Mouse (Mus musculus) olfactory bulb, adult 2 months (tissue): ENCODE results near the gene Med16.

ENCODE experiments used
- CTCF ChIP-seq: fragments of 200-500 bp; IDR thresholded peaks from 2 replicates; pipeline ENCODE4 v1.5.1; 2012; ENCODE audit warnings: low read depth, mild to moderate bottlenecking, low read length, moderate library complexity; ENCODE audit not compliant: insufficient read depth
- POLR2A ChIP-seq: fragments of 200-500 bp; IDR thresholded peaks from 2 replicates; pipeline ENCODE4 v1.6.1; 2012; ENCODE audit warnings: mild to moderate bottlenecking, low read depth, low read length, moderate library complexity; ENCODE audit not compliant: insufficient read depth

DNA sequence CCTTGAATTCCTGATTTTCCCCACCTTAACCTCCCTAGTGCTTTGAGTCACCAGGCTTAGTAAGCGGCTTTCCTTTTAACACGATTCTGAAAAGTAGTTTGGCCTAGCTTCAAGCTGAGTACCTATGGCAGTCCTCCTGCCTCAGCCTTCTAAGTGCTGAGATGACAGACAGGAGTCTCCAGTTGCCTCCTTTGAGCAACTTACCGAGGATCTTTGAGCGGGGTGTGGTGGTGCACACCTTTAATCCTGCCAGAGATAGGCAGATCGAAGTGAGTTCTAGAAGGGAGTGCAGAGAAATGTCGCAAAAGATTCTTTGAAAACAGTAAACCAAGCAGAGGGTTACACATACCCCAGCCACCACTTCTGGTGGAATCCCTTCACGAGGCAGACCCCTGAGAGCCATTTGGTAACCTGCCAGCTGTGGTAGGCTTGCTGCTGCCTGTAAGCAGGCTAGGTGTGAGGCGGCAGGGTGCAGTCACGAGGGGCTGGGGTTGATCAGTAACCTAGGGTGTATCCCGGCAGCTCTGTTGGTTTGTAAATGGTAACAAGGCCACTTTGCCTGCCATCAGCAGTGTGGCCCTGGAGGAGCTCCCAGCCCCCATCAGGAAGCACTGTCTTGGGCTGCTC is 53.1 kb downstream of the Med16 start:
- TF ChIP-seq POLR2A (no peak), CTCF (no peak)
